Mouse (Mus musculus): Measurements from ENCODE around the gene Parvg.

- TF ChIP-seq POLR2A (IDR thresholded peaks at IDR 0.05; ENCODE audit: control insufficient read depth, low read depth, low read length) (no peak), CTCF (IDR thresholded peaks at IDR 0.05; ENCODE audit: control insufficient read depth, insufficient read depth, insufficient replicate concordance, low read depth, low read length) (no peak)
These were observed at the start of gene Parvg for GRCm38 (mm10) chr15:84323966-84324869.

All from testis, adult 2 months (tissue).